Mouse (Mus musculus) hindbrain, embryonic 16.5 days (tissue): Measurements from ENCODE around the gene Tecr. TPM values are rescaled to one million over a fixed set of nuclear protein-coding genes. Genes with fewer than 3 reads are reported as not detected.

Experiments used
- ATAC-seq: fragments of 200-750 bp; cut with Nextera tagmentation; 2 replicates; pipeline ENCODE4 v1.8.0; 2017; ENCODE audit warnings: moderate TSS enrichment, moderate library complexity
- H3K27ac ChIP-seq: fragments of 300-500 bp; sonication (generic); 2 replicates; pipeline ENCODE4 v1.5.1; 2014; ENCODE audit warnings: low read depth, mild to moderate bottlenecking, control low read depth, low read length, moderate library complexity
- H3K27me3 ChIP-seq: fragments of 300-500 bp; sonication (generic); replicated peaks from 2 replicates; pipeline ENCODE4 v1.6.1; 2014; ENCODE audit warnings: low read length; ENCODE audit not compliant: control insufficient read depth, insufficient read depth
- H3K36me3 ChIP-seq: fragments of 300-500 bp; sonication (generic); 2 replicates; pipeline ENCODE4 v1.6.1; 2014; ENCODE audit warnings: mild to moderate bottlenecking, low read length, moderate library complexity, mixed read lengths; ENCODE audit not compliant: control insufficient read depth, insufficient read depth
- H3K4me1 ChIP-seq: fragments of 300-500 bp; sonication (generic); 2 replicates; pipeline ENCODE4 v1.6.1; 2014; ENCODE audit warnings: low read depth, low read length; ENCODE audit not compliant: control insufficient read depth, insufficient read depth
- H3K4me2 ChIP-seq: fragments of 300-500 bp; sonication (generic); 2 replicates; pipeline ENCODE4 v1.6.1; 2014; ENCODE audit warnings: mild to moderate bottlenecking, low read length, control low read depth, moderate library complexity
- H3K4me3 ChIP-seq: fragments of 300-500 bp; sonication (generic); 2 replicates; pipeline ENCODE4 v1.5.1; 2014; ENCODE audit warnings: mild to moderate bottlenecking, low read length, control low read depth, moderate library complexity
- H3K9ac ChIP-seq: fragments of 300-500 bp; sonication (generic); 2 replicates; pipeline ENCODE4 v1.6.1; 2014; ENCODE audit warnings: low read depth, mild to moderate bottlenecking, control low read depth, low read length, moderate library complexity
- H3K9me3 ChIP-seq: fragments of 300-500 bp; sonication (generic); 2 replicates; pipeline ENCODE4 v1.6.1; 2014; ENCODE audit warnings: mild to moderate bottlenecking, low read length, moderate library complexity; ENCODE audit not compliant: control insufficient read depth
- WGBS: fragments of 180-500 bp; shearing (Covaris S2); extraction: QIAGEN DNeasy Blood & Tissue Kit; methylation state at CpG from one replicate; pipeline ENCODE4 v1.1.7; 2014; 5-methylcytosine and 5-hydroxymethylcytosine counted together
- polyA plus RNA-seq: library from polyadenylated mRNA; unstranded; fragments of >200 nt; fragmentation: Nextera tagmentation; extraction: Ambion mirVana; gene quantifications from 2 replicates; pipeline ENCODE4 v1.2.1, GENCODE M21; 2015

The Tecr gene
- polyA plus RNA-seq, 1 experiment from 2014 or later, result 1,598 TPM

DNA sequence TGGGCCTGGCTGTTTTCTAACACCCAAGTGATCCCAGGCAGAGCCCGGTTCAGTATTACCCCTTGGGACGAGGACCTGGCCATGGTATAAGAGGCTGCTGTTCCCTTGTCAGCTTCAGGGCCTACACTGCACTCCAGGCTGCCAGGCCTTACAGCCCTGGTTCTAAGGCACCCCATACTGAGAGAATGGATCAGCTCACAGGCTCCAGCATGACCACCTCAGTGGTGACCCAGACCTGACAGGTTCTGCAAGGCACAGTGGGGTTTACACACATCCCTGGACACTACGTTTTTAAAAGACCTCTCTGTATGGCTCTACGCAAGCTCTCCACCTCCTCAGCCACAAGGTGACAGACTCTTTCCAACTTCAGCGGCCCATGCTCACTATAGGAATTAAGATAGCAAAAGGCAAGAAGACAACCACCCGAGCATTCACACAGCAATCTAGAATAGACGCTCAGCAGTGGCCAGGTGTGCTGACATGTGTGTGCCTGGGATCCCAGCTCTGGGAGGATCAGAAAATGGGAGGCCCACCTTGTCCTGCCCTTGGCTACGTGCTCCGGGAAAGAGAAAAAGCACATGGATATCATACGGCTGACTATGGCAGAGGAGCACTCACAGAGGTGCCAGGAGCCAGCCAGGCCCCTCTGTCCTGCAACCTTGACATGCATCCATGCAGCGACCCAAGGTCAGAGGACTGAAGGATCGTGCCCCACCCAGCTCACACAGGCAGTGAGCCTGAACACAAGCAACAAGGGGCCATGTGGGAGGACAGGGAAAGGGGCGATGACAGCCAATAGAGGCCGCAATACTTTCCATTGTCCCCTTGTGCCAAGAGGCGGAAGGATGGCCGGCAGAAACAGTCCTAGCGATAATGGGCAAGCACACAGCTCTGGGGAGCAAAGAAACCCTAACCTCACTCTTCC is 29.4 kb downstream of the Tecr start:
- no peak for ATAC-seq
- Histone ChIP-seq H3K9ac (no peak overlapping the region; the same call in 1 of the 2 replicates), H3K27ac (no peak overlapping the region), H3K4me2 (no peak overlapping the region), H3K4me3 (no peak overlapping the region), H3K27me3 (no peaks in the 10 kb centered on the region), H3K9me3 (no peaks in the 10 kb centered on the region), H3K4me1 (peaks cover 48% of the 10 kb centered on the region), H3K36me3 (peaks cover 2% of the 10 kb centered on the region; the same call in 1 of the 2 replicates)
- WGBS, result 70% methylated on average over 17 of the region's 17 CpGs

GRCm38 (mm10) chr8:83577384-83577791 is 30.4 kb downstream of the Tecr start:
- Histone ChIP-seq H3K36me3 (peaks cover 7% of the 10 kb centered on the region), H3K9me3 (no peaks in the 10 kb centered on the region), H3K9ac (no peak overlapping the region; the same call in 1 of the 2 replicates), H3K4me3 (no peak overlapping the region), H3K27ac (peak overlapping the region; percentile 23; the same call in 1 of the 2 replicates), H3K27me3 (no peaks in the 10 kb centered on the region), H3K4me2 (no peak overlapping the region), H3K4me1 (peaks cover 42% of the 10 kb centered on the region)
- WGBS, result 56% methylated on average over 9 of the region's 9 CpGs
- peak; percentile 19; the same call in 1 of the 2 replicates for ATAC-seq

DNA sequence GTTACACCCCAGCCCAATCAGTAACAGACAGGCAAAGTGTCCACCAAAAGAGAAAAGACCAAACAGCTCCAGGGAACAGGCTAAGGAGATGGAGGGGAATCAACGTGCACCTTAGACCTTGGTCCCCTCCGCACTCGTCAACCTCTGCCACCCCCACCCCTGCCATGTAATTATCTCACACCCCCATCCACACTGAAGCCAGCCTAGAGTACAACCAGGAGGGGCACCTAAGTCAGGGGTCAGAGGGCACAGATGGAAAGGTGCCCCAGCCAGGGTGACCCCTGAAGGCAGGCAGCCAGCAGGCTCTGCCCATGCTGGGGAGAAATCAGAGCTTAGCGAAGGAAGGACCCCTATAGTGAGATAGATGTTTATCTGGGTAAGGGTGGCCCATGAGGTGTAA is 30.9 kb downstream of the Tecr start:
- H3K27me3 ChIP-seq, result no peaks in the 10 kb centered on the region
- H3K9ac ChIP-seq, result peak overlapping the region; percentile 22; the same call in 1 of the 2 replicates
- H3K4me2 ChIP-seq, result no peak overlapping the region
- H3K9me3 ChIP-seq, result no peaks in the 10 kb centered on the region
- H3K27ac ChIP-seq, result peak overlapping the region; percentile 23; the same call in 1 of the 2 replicates
- 70% methylated on average over 4 of the region's 4 CpGs for WGBS
- ATAC-seq, result 0 out of 2 replicates have a peak, but pooled peaks have one; percentile 0
- peaks cover 11% of the 10 kb centered on the region for H3K36me3 ChIP-seq
- no peak overlapping the region for H3K4me3 ChIP-seq
- peaks cover 39% of the 10 kb centered on the region for H3K4me1 ChIP-seq

DNA sequence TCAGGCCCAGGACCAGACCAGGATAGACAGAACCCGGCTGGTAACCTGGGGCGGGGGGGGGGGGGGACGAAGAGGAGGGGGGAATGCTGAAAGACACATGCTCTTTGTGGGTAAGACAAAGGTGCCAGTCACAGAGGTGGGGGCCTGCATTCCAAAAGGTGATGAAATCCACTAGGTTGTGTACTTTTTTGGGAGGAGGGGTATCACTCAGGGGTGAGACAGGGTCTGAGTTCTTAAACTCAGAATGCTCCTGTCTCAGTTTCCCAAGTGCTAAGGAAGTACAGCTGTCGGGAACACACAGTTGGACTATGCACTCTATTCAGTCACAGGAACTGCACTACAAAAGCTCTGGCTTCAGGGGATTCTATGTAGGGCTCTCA is 31.3 kb downstream of the Tecr start:
- WGBS, result 56% methylated on average over 2 of the region's 4 CpGs
- ATAC-seq, result no peak
- H3K9me3 ChIP-seq, result no peaks in the 10 kb centered on the region
- H3K4me1 ChIP-seq, result peaks cover 39% of the 10 kb centered on the region
- no peak overlapping the region for H3K4me3 ChIP-seq
- no peak overlapping the region for H3K4me2 ChIP-seq
- no peaks in the 10 kb centered on the region for H3K27me3 ChIP-seq
- no peak overlapping the region; the same call in 1 of the 2 replicates for H3K9ac ChIP-seq
- H3K36me3 ChIP-seq, result peaks cover 15% of the 10 kb centered on the region
- no peak overlapping the region for H3K27ac ChIP-seq

GRCm38 (mm10) chr8:83575561-83576515 is 31.9 kb downstream of the Tecr start:
- no peak overlapping the region for H3K9ac ChIP-seq
- no peak for ATAC-seq
- WGBS, result 77% methylated on average over 17 of the region's 17 CpGs
- no peaks in the 10 kb centered on the region for H3K27me3 ChIP-seq
- H3K4me1 ChIP-seq, result peaks cover 39% of the 10 kb centered on the region
- H3K4me3 ChIP-seq, result no peak overlapping the region
- peaks cover 19% of the 10 kb centered on the region for H3K36me3 ChIP-seq
- no peak overlapping the region for H3K4me2 ChIP-seq
- H3K27ac ChIP-seq, result no peak overlapping the region
- no peaks in the 10 kb centered on the region for H3K9me3 ChIP-seq

GRCm38 (mm10) chr8:83574631-83575315 is 33.0 kb downstream of the Tecr start:
- Histone ChIP-seq H3K4me1 (peaks cover 33% of the 10 kb centered on the region), H3K9me3 (no peaks in the 10 kb centered on the region), H3K4me3 (no peak overlapping the region), H3K4me2 (no peak overlapping the region), H3K36me3 (peaks cover 23% of the 10 kb centered on the region), H3K9ac (no peak overlapping the region), H3K27ac (no peak overlapping the region), H3K27me3 (no peaks in the 10 kb centered on the region)
- ATAC-seq, result no peak
- WGBS, result 88% methylated on average over 15 of the region's 15 CpGs

DNA sequence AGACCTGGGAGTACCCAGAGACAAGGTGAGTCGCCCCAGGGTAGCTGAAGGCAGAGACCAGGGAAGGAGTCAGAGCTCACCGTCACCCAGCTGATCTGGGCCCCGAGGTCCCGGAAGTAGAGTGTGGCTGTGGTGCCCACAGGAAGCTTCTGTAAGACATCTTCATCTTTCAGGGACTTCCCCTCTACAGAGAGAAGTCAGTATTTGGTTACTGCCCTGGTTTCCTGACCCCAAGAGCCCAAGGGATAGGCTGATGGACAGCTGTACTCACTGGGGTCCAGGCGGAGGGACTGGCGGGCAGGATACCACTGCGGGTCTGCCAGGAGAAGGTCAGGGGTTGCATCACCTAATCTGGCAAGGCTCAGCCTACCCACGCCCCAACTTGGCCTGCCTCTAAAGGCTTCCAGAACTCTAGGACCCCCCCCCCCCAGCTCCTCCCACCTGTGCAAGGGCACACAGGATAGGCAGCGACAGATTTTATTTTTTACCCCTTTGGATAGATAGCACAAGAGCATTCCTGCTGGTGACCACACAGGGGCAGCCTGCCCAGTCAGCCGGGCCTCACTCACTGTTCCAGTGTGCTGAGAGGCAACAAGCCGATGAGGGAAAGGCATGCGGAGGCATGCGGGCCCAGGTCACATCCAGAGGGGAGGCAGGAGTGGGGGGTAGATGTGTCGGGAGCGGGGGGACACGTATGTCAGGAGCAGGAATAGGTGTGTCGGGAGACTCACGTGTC is 34.5 kb downstream of the Tecr start:
- no peak overlapping the region for H3K4me2 ChIP-seq
- WGBS, result 85% methylated on average over 18 of the region's 18 CpGs

GRCm38 (mm10) chr8:83572246-83572812 is 35.4 kb downstream of the Tecr start:
- peaks cover 27% of the 10 kb centered on the region for H3K4me1 ChIP-seq
- ATAC-seq, result no peak

More for the DNA sequence above, 34.5 kb downstream of the Tecr start:
- Histone ChIP-seq H3K9me3 (no peaks in the 10 kb centered on the region), H3K4me1 (peaks cover 25% of the 10 kb centered on the region), H3K27ac (no peak overlapping the region), H3K9ac (no peak overlapping the region), H3K27me3 (no peaks in the 10 kb centered on the region), H3K36me3 (peaks cover 21% of the 10 kb centered on the region), H3K4me3 (no peak overlapping the region)
- ATAC-seq, result no peak

More at GRCm38 (mm10) chr8:83572246-83572812, 35.4 kb downstream of the Tecr start:
- 90% methylated on average over 5 of the region's 5 CpGs for WGBS
- Histone ChIP-seq H3K27me3 (no peaks in the 10 kb centered on the region), H3K9me3 (no peaks in the 10 kb centered on the region), H3K36me3 (peaks cover 21% of the 10 kb centered on the region), H3K27ac (no peak overlapping the region), H3K4me3 (no peak overlapping the region), H3K9ac (no peak overlapping the region), H3K4me2 (no peak overlapping the region)
